Mouse (Mus musculus): Measurements from ENCODE around the gene Arf3. TPM values are rescaled to one million over a fixed set of nuclear protein-coding genes. Genes with fewer than 3 reads are reported as not detected.

The Arf3 gene
- polyA plus RNA-seq, 1 experiment: 165 TPM

GRCm38 (mm10) chr15:98777005-98777616 lies 14.1 kb upstream of the Arf3 start:
- Histone ChIP-seq H3K27me3 (ENCODE audit: control insufficient read depth, insufficient read depth, low read length) (peaks cover 42% of the 10 kb centered on the region), H3K27ac (ENCODE audit: control insufficient read depth, insufficient read depth, low read length) (no peak overlapping the region), H3K4me1 (replicated peaks; ENCODE audit: control insufficient read depth, insufficient read depth, low read length) (peaks cover 31% of the 10 kb centered on the region), H3K4me3 (ENCODE audit: control insufficient read depth, insufficient read depth, low read length) (no peak overlapping the region), H3K36me3 (ENCODE audit: control insufficient read depth, insufficient read depth, low read length) (no peaks in the 10 kb centered on the region)
- TF ChIP-seq CTCF (IDR thresholded peaks at IDR 0.05; ENCODE audit: borderline replicate concordance, control insufficient read depth, extremely low read depth, insufficient read depth, low read length, poor library complexity): no peak
- no peak for TF ChIP-seq POLR2A (IDR thresholded peaks at IDR 0.05; ENCODE audit: control insufficient read depth, extremely low read depth, insufficient read depth, low read length, poor library complexity)
- 9% methylated on average over 19 of the region's 19 CpGs for WGBS
- DNase-seq: no peak

DNA sequence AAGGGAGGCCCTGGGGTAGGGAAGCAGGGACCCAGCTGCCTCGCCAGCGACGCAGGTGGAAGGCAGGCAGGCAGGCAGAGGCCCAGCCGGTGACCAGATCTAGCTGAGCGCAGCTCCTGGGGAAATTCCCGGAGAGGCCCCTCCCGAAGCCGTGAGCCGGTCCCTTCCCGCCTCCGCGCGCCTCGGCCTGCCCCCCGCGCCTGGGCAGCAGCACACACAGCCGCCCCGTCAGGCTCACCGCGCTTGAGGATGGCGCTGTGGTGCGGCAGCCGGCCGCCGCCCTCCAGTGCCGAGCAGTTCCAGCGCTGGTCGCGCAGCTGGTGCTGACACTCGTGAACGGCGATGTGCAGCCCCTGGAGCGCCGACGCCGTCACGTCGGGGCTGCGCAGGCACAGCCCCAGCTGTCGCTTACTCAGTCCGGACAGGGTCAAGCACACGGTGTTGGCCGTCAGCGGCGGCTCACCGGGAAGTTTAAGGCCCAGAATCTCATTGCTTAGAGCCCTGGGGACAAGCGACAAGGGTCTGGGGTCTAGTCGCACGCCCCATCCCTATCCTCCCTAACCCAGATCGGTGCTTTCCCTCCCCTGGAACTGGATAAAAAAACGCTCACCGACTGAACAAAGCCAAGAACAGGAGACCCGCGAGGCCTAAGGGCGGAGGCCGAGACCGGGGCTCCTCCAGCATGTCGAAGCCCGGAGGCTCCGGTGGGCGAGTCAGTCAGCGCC lies 13.4 kb upstream of the Arf3 start:
- H3K27me3 ChIP-seq (ENCODE audit: control insufficient read depth, insufficient read depth, low read length): peaks cover 42% of the 10 kb centered on the region
- peaks cover 35% of the 10 kb centered on the region for H3K4me1 ChIP-seq (replicated peaks; ENCODE audit: control insufficient read depth, insufficient read depth, low read length)
- peak overlapping the region; percentile 17; the same call in 1 of the 2 replicates for H3K4me3 ChIP-seq (ENCODE audit: control insufficient read depth, insufficient read depth, low read length)
- H3K27ac ChIP-seq (ENCODE audit: control insufficient read depth, insufficient read depth, low read length): no peak overlapping the region
- WGBS: 6% methylated on average over 61 of the region's 62 CpGs
- no peaks in the 10 kb centered on the region for H3K36me3 ChIP-seq (ENCODE audit: control insufficient read depth, insufficient read depth, low read length)
- DNase-seq: peak; percentile 31
- TF ChIP-seq POLR2A (IDR thresholded peaks at IDR 0.05; ENCODE audit: control insufficient read depth, extremely low read depth, insufficient read depth, low read length, poor library complexity) (no peak), CTCF (IDR thresholded peaks at IDR 0.05; ENCODE audit: borderline replicate concordance, control insufficient read depth, extremely low read depth, insufficient read depth, low read length, poor library complexity) (peak; percentile 32; the same call in 1 of the 2 replicates)

GRCm38 (mm10) chr15:98775533-98775932 lies 12.5 kb upstream of the Arf3 start:
- Histone ChIP-seq H3K27ac (ENCODE audit: control insufficient read depth, insufficient read depth, low read length) (no peak overlapping the region), H3K27me3 (ENCODE audit: control insufficient read depth, insufficient read depth, low read length) (peaks cover 42% of the 10 kb centered on the region), H3K4me3 (ENCODE audit: control insufficient read depth, insufficient read depth, low read length) (no peak overlapping the region), H3K4me1 (replicated peaks; ENCODE audit: control insufficient read depth, insufficient read depth, low read length) (peaks cover 35% of the 10 kb centered on the region), H3K36me3 (ENCODE audit: control insufficient read depth, insufficient read depth, low read length) (no peaks in the 10 kb centered on the region)
- TF ChIP-seq CTCF (IDR thresholded peaks at IDR 0.05; ENCODE audit: borderline replicate concordance, control insufficient read depth, extremely low read depth, insufficient read depth, low read length, poor library complexity) (no peak), POLR2A (IDR thresholded peaks at IDR 0.05; ENCODE audit: control insufficient read depth, extremely low read depth, insufficient read depth, low read length, poor library complexity) (no peak)
- no peak for DNase-seq
- 31% methylated on average over 5 of the region's 5 CpGs for WGBS

GRCm38 (mm10) chr15:98774096-98774495 lies 11.1 kb upstream of the Arf3 start:
- peaks cover 35% of the 10 kb centered on the region for H3K4me1 ChIP-seq (replicated peaks; ENCODE audit: control insufficient read depth, insufficient read depth, low read length)
- H3K27me3 ChIP-seq (ENCODE audit: control insufficient read depth, insufficient read depth, low read length): peaks cover 31% of the 10 kb centered on the region
- 92% methylated on average over 15 of the region's 15 CpGs for WGBS

DNA sequence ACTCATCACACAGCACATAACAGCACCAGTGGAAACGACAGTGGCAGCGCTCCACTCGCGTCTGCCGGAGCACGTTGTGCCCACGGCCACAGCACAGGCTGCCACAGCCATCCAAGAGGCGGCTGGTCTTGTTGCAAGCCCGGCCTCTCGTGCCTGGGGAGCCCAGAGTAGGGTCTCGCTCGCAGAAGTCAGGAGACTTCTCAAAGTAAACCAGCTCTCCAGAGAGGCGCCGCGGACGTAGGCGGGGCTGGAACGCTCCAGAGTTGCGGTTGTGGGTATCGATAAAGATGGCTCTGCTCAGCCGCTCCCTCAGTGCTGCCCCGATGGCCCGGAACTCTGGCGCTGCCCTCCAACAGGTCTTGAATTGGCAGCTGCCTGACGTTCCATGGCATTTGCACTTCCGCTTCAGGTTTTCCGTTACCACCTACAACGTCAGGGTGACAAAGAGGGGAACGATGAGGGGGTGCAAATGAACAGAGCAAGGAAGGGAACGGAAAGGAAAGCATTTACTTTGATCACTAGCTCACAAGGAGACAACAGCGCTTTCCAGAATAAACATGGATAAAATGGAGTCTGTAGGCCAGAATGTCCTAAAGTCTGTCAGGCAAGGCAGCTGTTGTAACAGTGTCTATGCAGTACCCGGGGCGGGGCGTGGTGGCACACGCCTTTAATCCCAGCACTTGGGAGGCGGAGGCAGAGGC lies 9.6 kb upstream of the Arf3 start:
- Histone ChIP-seq H3K4me3 (ENCODE audit: control insufficient read depth, insufficient read depth, low read length) (peak overlapping the region; percentile 57), H3K27me3 (ENCODE audit: control insufficient read depth, insufficient read depth, low read length) (peaks cover 19% of the 10 kb centered on the region; the same call in 1 of the 2 replicates), H3K36me3 (ENCODE audit: control insufficient read depth, insufficient read depth, low read length) (no peaks in the 10 kb centered on the region), H3K4me1 (replicated peaks; ENCODE audit: control insufficient read depth, insufficient read depth, low read length) (peaks cover 28% of the 10 kb centered on the region), H3K27ac (ENCODE audit: control insufficient read depth, insufficient read depth, low read length) (peak overlapping the region; percentile 70)
- TF ChIP-seq POLR2A (IDR thresholded peaks at IDR 0.05; ENCODE audit: control insufficient read depth, extremely low read depth, insufficient read depth, low read length, poor library complexity) (peak; percentile 51; the same call in 1 of the 2 replicates), CTCF (IDR thresholded peaks at IDR 0.05; ENCODE audit: borderline replicate concordance, control insufficient read depth, extremely low read depth, insufficient read depth, low read length, poor library complexity) (peak; percentile 13; the same call in 1 of the 2 replicates)
- WGBS: 6% methylated on average over 36 of the region's 36 CpGs
- DNase-seq: peak; percentile 68

More at GRCm38 (mm10) chr15:98774096-98774495, 11.1 kb upstream of the Arf3 start:
- no peak for DNase-seq
- TF ChIP-seq CTCF (IDR thresholded peaks at IDR 0.05; ENCODE audit: borderline replicate concordance, control insufficient read depth, extremely low read depth, insufficient read depth, low read length, poor library complexity) (no peak), POLR2A (IDR thresholded peaks at IDR 0.05; ENCODE audit: control insufficient read depth, extremely low read depth, insufficient read depth, low read length, poor library complexity) (no peak)
- no peaks in the 10 kb centered on the region for H3K36me3 ChIP-seq (ENCODE audit: control insufficient read depth, insufficient read depth, low read length)
- no peak overlapping the region for H3K4me3 ChIP-seq (ENCODE audit: control insufficient read depth, insufficient read depth, low read length)
- no peak overlapping the region for H3K27ac ChIP-seq (ENCODE audit: control insufficient read depth, insufficient read depth, low read length)

GRCm38 (mm10) chr15:98771813-98772425 lies 8.9 kb upstream of the Arf3 start:
- 12% methylated on average over 12 of the region's 12 CpGs for WGBS
- H3K4me3 ChIP-seq (ENCODE audit: control insufficient read depth, insufficient read depth, low read length): peak overlapping the region; percentile 57
- peaks cover 12% of the 10 kb centered on the region; the same call in 1 of the 2 replicates for H3K27me3 ChIP-seq (ENCODE audit: control insufficient read depth, insufficient read depth, low read length)
- H3K36me3 ChIP-seq (ENCODE audit: control insufficient read depth, insufficient read depth, low read length): no peaks in the 10 kb centered on the region
- no peak for DNase-seq
- no peak for TF ChIP-seq CTCF (IDR thresholded peaks at IDR 0.05; ENCODE audit: borderline replicate concordance, control insufficient read depth, extremely low read depth, insufficient read depth, low read length, poor library complexity)
- TF ChIP-seq POLR2A (IDR thresholded peaks at IDR 0.05; ENCODE audit: control insufficient read depth, extremely low read depth, insufficient read depth, low read length, poor library complexity): no peak
- H3K27ac ChIP-seq (ENCODE audit: control insufficient read depth, insufficient read depth, low read length): peak overlapping the region; percentile 70
- peaks cover 22% of the 10 kb centered on the region for H3K4me1 ChIP-seq (replicated peaks; ENCODE audit: control insufficient read depth, insufficient read depth, low read length)
